Mouse (Mus musculus) forebrain, embryonic 10.5 days (tissue): ENCODE results near the gene Crybg2. TPM values are rescaled to one million over a fixed set of nuclear protein-coding genes. Genes with fewer than 3 reads are reported as not detected.
A peak's percentile ranks its signal among the peaks of the same experiment; 100 is the strongest.

Experiments
- DNase-seq: peaks from one replicate; pipeline ENCODE4 v3.0.0-alpha.2; 2017; ENCODE audit warnings: low spot score; ENCODE audit errors: extremely low spot score
- H3K27ac ChIP-seq: fragments of 300-500 bp; sonication (generic); 2 replicates; pipeline ENCODE4 v1.5.1; 2016; ENCODE audit warnings: mild to moderate bottlenecking
- H3K27me3 ChIP-seq: fragments of 300-500 bp; sonication (generic); 2 replicates; pipeline ENCODE4 v1.6.1; 2016; ENCODE audit warnings: mild to moderate bottlenecking; ENCODE audit not compliant: poor library complexity, severe bottlenecking
- H3K36me3 ChIP-seq: fragments of 300-500 bp; sonication (generic); replicated peaks from 2 replicates; pipeline ENCODE4 v1.6.1; 2016; ENCODE audit warnings: mild to moderate bottlenecking, moderate library complexity
- H3K4me1 ChIP-seq: fragments of 300-500 bp; sonication (generic); 2 replicates; pipeline ENCODE4 v1.6.1; 2016
- H3K4me3 ChIP-seq: fragments of 300-500 bp; sonication (generic); 2 replicates; pipeline ENCODE4 v1.5.1; 2016; ENCODE audit warnings: mild to moderate bottlenecking, moderate library complexity
- H3K9me3 ChIP-seq: fragments of 300-500 bp; sonication (generic); 2 replicates; pipeline ENCODE4 v1.6.1; 2016; ENCODE audit warnings: mild to moderate bottlenecking, moderate library complexity
- WGBS: fragments of 180-500 bp; shearing (Covaris S2); methylation state at CpG from one replicate; pipeline ENCODE4 v1.1.7; 2016; 5-methylcytosine and 5-hydroxymethylcytosine counted together
- polyA plus RNA-seq: library from polyadenylated mRNA; unstranded; fragments of >200 nt; fragmentation: Nextera tagmentation; extraction: Ambion mirVana; gene quantifications from 2 replicates; pipeline ENCODE4 v1.2.1, GENCODE M21; 2016

Crybg2 gene
- polyA plus RNA-seq, 1 experiment from 2014 or later = 1.7 TPM

- Histone ChIP-seq H3K36me3 (peaks cover 37% of the 10 kb centered on the region), H3K4me3 (peak overlapping the region; percentile 91), H3K4me1 (peaks cover 43% of the 10 kb centered on the region), H3K27ac (peak overlapping the region; percentile 92), H3K27me3 (no peaks in the 10 kb centered on the region), H3K9me3 (no peaks in the 10 kb centered on the region)
- no peak for DNase-seq
- 6% methylated on average over 14 of the region's 14 CpGs for WGBS
These were observed 68.4 kb downstream of the Crybg2 start for GRCm38 (mm10) chr4:134128983-134129362.

GRCm38 (mm10) chr4:134129482-134129881, 68.9 kb downstream of the Crybg2 start:
- Histone ChIP-seq H3K27me3 (no peaks in the 10 kb centered on the region), H3K4me1 (peaks cover 38% of the 10 kb centered on the region), H3K36me3 (peaks cover 37% of the 10 kb centered on the region), H3K27ac (peak overlapping the region; percentile 92; the same call in 1 of the 2 replicates), H3K4me3 (peak overlapping the region; percentile 91), H3K9me3 (no peaks in the 10 kb centered on the region)
- WGBS = 52% methylated on average over 6 of the region's 6 CpGs
- no peak for DNase-seq

- DNase-seq = no peak
- Histone ChIP-seq H3K27ac (no peak overlapping the region), H3K36me3 (peaks cover 36% of the 10 kb centered on the region), H3K27me3 (no peaks in the 10 kb centered on the region), H3K4me3 (no peak overlapping the region), H3K9me3 (no peaks in the 10 kb centered on the region), H3K4me1 (peaks cover 36% of the 10 kb centered on the region)
- 96% methylated on average over 3 of the region's 3 CpGs for WGBS
These were observed 71.5 kb downstream of the Crybg2 start for GRCm38 (mm10) chr4:134132117-134132516.

- no peaks in the 10 kb centered on the region for H3K27me3 ChIP-seq
- 89% methylated on average over 8 of the region's 8 CpGs for WGBS
- H3K4me1 ChIP-seq = peaks cover 31% of the 10 kb centered on the region
- peaks cover 41% of the 10 kb centered on the region for H3K36me3 ChIP-seq
- no peak overlapping the region for H3K4me3 ChIP-seq
- H3K27ac ChIP-seq = no peak overlapping the region
- no peak for DNase-seq
- H3K9me3 ChIP-seq = no peaks in the 10 kb centered on the region
These were observed 72.0 kb downstream of the Crybg2 start for GRCm38 (mm10) chr4:134132519-134133095.

GRCm38 (mm10) chr4:134136280-134136926, 75.8 kb downstream of the Crybg2 start:
- Histone ChIP-seq H3K4me3 (no peak overlapping the region), H3K36me3 (peaks cover 54% of the 10 kb centered on the region), H3K4me1 (peaks cover 9% of the 10 kb centered on the region), H3K27me3 (no peaks in the 10 kb centered on the region), H3K9me3 (no peaks in the 10 kb centered on the region), H3K27ac (no peak overlapping the region)
- 78% methylated on average over 3 of the region's 3 CpGs for WGBS
- no peak for DNase-seq

- Histone ChIP-seq H3K27ac (no peak overlapping the region), H3K27me3 (no peaks in the 10 kb centered on the region), H3K4me3 (no peak overlapping the region), H3K9me3 (no peaks in the 10 kb centered on the region), H3K4me1 (peaks cover 9% of the 10 kb centered on the region), H3K36me3 (peaks cover 46% of the 10 kb centered on the region)
- no peak for DNase-seq
- WGBS = 83% methylated on average over 2 of the region's 2 CpGs
These were observed 78.2 kb downstream of the Crybg2 start for GRCm38 (mm10) chr4:134138857-134139256.

Other genes starting within 250 kb of the Crybg2 start
- gene Rps6ka1, start 173.0 kb upstream of the Crybg2 start, polyA plus RNA-seq = 42.7 and 44.1 TPM in 2 replicates
- 3,760 and 3,774 TPM in 2 replicates for gene Hmgn2, start 92.2 kb upstream of the Crybg2 start, polyA plus RNA-seq
- 40.3 and 41.9 TPM in 2 replicates for gene Dhdds, start 59.9 kb upstream of the Crybg2 start, polyA plus RNA-seq
- gene Lin28a, start 42.0 kb upstream of the Crybg2 start, polyA plus RNA-seq = 21.6 and 25.7 TPM in 2 replicates
- not detected in 2 replicates for gene Zfp683, start 7.0 kb upstream of the Crybg2 start, polyA plus RNA-seq
- 4.1 and 5.0 TPM in 2 replicates for gene Cd52, start 34.3 kb downstream of the Crybg2 start, polyA plus RNA-seq
- gene Ubxn11, start 41.8 kb downstream of the Crybg2 start, polyA plus RNA-seq = 6.3 and 7.3 TPM in 2 replicates
- 267 and 270 TPM in 2 replicates for gene Sh3bgrl3, start 68.0 kb downstream of the Crybg2 start, polyA plus RNA-seq
- gene Cep85, start 126.3 kb downstream of the Crybg2 start, polyA plus RNA-seq = 34.3 and 35.5 TPM in 2 replicates
- gene Gm7534, start 142.2 kb downstream of the Crybg2 start, polyA plus RNA-seq = not detected in 2 replicates
- gene Catsper4, start 166.6 kb downstream of the Crybg2 start, polyA plus RNA-seq = not detected in 2 replicates
- 0.97 and 1.1 TPM in 2 replicates for gene Cnksr1, start 177.6 kb downstream of the Crybg2 start, polyA plus RNA-seq
- 0.72 and 0.90 TPM in 2 replicates for gene E130218I03Rik, start 182.8 kb downstream of the Crybg2 start, polyA plus RNA-seq
- gene Zfp593, start 184.8 kb downstream of the Crybg2 start, polyA plus RNA-seq = 20.7 and 22.7 TPM in 2 replicates
- 0.24 TPM in 1 of 2 replicates, not detected in the other for gene Gm30191, start 186.1 kb downstream of the Crybg2 start, polyA plus RNA-seq
- 8.3 and 8.4 TPM in 2 replicates for gene Grrp1, start 193.3 kb downstream of the Crybg2 start, polyA plus RNA-seq
- gene Pdik1l, start 227.1 kb downstream of the Crybg2 start, polyA plus RNA-seq = 21.7 and 22.0 TPM in 2 replicates